Comparison of ENCODE assay signal across 8 mouse cellular contexts in genomic region chr2:26933304-26934055, GRCm38 (mm10). TPM values are rescaled to one million over a fixed set of nuclear protein-coding genes. Genes with fewer than 3 reads are reported as not detected.
DNase-seq lines count a peak whose midpoint lies in the region; ATAC-seq and TF ChIP-seq lines count a peak whose summit lies in the region.

TSS of gene Surf4 (minus strand) at chr2:26933928.
TSS of gene Stkld1 (plus strand) at chr2:26934047.

- peak within 1 kb of the TSS; percentile 99 for H3K9ac ChIP-seq in heart, embryonic 13.5 days
- H3K9ac ChIP-seq in liver, embryonic 11.5 days (ENCODE audit: low read depth, low read length), result peak within 1 kb of the TSS; percentile 98

- peak; percentile 96 for TF ChIP-seq POLR2A in myocyte (IDR thresholded peaks at IDR 0.05; ENCODE audit: insufficient read length, low read depth)

- peak; percentile 84 for ATAC-seq in CD4-positive, CD25-positive, alpha-beta regulatory T cell, adult 4 months
- peak; percentile 89 for ATAC-seq in erythroid progenitor cell, adult 5-6 weeks (replicated peaks; ENCODE audit: low FRiP score, poor library complexity, severe bottlenecking)
- ATAC-seq in heart, embryonic 13.5 days (ENCODE audit: extremely low read depth, insufficient number of reproducible peaks, low FRiP score, low TSS enrichment), result peak; percentile 93
- ATAC-seq in liver, embryonic 11.5 days (replicated peaks; ENCODE audit: low FRiP score), result peak; percentile 93

- H3K79me2 ChIP-seq in myocyte (ENCODE audit: control insufficient read depth, insufficient read depth), result peaks cover 40% of the 10 kb centered on the region

- WGBS in heart, embryonic 13.5 days, result 2% methylated on average over 70 of the region's 70 CpGs
- 1% methylated on average over 59 of the region's 70 CpGs for WGBS in liver, embryonic 11.5 days

- peak; percentile 98 for DNase-seq in kidney, postnatal 10 days
- DNase-seq in liver, embryonic 11.5 days (ENCODE audit: low spot score), result peak; percentile 96
- DNase-seq in spleen, postnatal 4 days (ENCODE audit: low spot score in 2 of 2), result peak; percentile 93 to 97

- peaks cover 35% of the 10 kb centered on the region for H3K36me3 ChIP-seq in heart, embryonic 13.5 days
- peaks cover 26% of the 10 kb centered on the region for H3K36me3 ChIP-seq in liver, embryonic 11.5 days (ENCODE audit: control insufficient read depth, insufficient read depth, low read length)
- peaks cover 7% of the 10 kb centered on the region for H3K36me3 ChIP-seq in myocyte (ENCODE audit: control insufficient read depth, insufficient read depth)

- peak within 1 kb of the TSS; percentile 99 for H3K4me3 ChIP-seq in brown adipose tissue, adult 24 weeks (ENCODE audit: insufficient read depth, low read depth, low read length)
- H3K4me3 ChIP-seq in heart, embryonic 13.5 days, result peak within 1 kb of the TSS; percentile 90
- peak within 1 kb of the TSS; percentile 85 for H3K4me3 ChIP-seq in liver, embryonic 11.5 days (ENCODE audit: low read depth, low read length)
- H3K4me3 ChIP-seq in myocyte, result peak within 1 kb of the TSS; percentile 77

- no peaks in the 10 kb centered on the region for H3K27me3 ChIP-seq in heart, embryonic 13.5 days (replicated peaks)
- no peaks in the 10 kb centered on the region for H3K27me3 ChIP-seq in liver, embryonic 11.5 days (replicated peaks; ENCODE audit: control insufficient read depth, insufficient read depth, low read length)
- no peaks in the 10 kb centered on the region for H3K27me3 ChIP-seq in myocyte (ENCODE audit: control insufficient read depth, insufficient read depth, insufficient read length)

- H3ac ChIP-seq in myocyte (ENCODE audit: control insufficient read depth, insufficient read length), result peak within 1 kb of the TSS; percentile 95

- H3K4me1 ChIP-seq in brown adipose tissue, adult 24 weeks (ENCODE audit: control insufficient read depth, insufficient read depth, insufficient read length, low read length), result peaks cover 11% of the 10 kb centered on the region
- peaks cover 41% of the 10 kb centered on the region for H3K4me1 ChIP-seq in heart, embryonic 13.5 days
- peaks cover 38% of the 10 kb centered on the region for H3K4me1 ChIP-seq in liver, embryonic 11.5 days (replicated peaks; ENCODE audit: control insufficient read depth, insufficient read depth, low read length)

- no peaks in the 10 kb centered on the region for H3K9me3 ChIP-seq in heart, embryonic 13.5 days
- H3K9me3 ChIP-seq in liver, embryonic 11.5 days (ENCODE audit: control insufficient read depth, low read length), result no peaks in the 10 kb centered on the region

- H3K4me2 ChIP-seq in heart, embryonic 13.5 days, result peak within 1 kb of the TSS; percentile 84
- peak within 1 kb of the TSS; percentile 75 for H3K4me2 ChIP-seq in liver, embryonic 11.5 days
- peak within 1 kb of the TSS; percentile 84 for H3K4me2 ChIP-seq in myocyte (ENCODE audit: low read depth)

- peak within 1 kb of the TSS; percentile 92 for H3K27ac ChIP-seq in brown adipose tissue, adult 24 weeks (replicated peaks; ENCODE audit: low read depth, low read length)
- H3K27ac ChIP-seq in heart, embryonic 13.5 days (replicated peaks), result peak within 1 kb of the TSS; percentile 92
- H3K27ac ChIP-seq in liver, embryonic 11.5 days (ENCODE audit: low read depth, low read length), result peak within 1 kb of the TSS; percentile 82

TF ChIP-seq in myocyte, 11 proteins besides CTCF, POLR2A, EP300 and RAD21:
- TF ChIP-seq POLR2AphosphoS2 (IDR thresholded peaks at IDR 0.05; ENCODE audit: insufficient read length, low read depth), result peak; percentile 90
- TF ChIP-seq MYOD1 (IDR thresholded peaks at IDR 0.05; ENCODE audit: control insufficient read depth in 1 of 3, insufficient read length in 2 of 3, low read depth in 2 of 3), result peak in 2 of 3 experiments; percentile 6 to 62
- TF ChIP-seq MYOG (IDR thresholded peaks at IDR 0.05; ENCODE audit: control insufficient read depth in 1 of 3, insufficient read depth in 1 of 3, insufficient read length in 2 of 3, low read depth in 2 of 3), result peak in 1 of 3 experiments; percentile 57
- TF ChIP-seq TCF3 (IDR thresholded peaks at IDR 0.05; ENCODE audit: insufficient read length, low read depth), result no peak
- TF ChIP-seq CEBPB (IDR thresholded peaks at IDR 0.05; ENCODE audit: insufficient read depth, poor library complexity, severe bottlenecking), result no peak
- peak; percentile 65 for TF ChIP-seq SRF (IDR thresholded peaks at IDR 0.05; ENCODE audit: control insufficient read depth, insufficient read length, low read depth)

RNA-seq across cellular contexts. Expression of gene Surf4, which starts in this region (rescaled TPM):
- 100 to 1,000 TPM in 1 of 2 experiments, 10 to 100 TPM in 1; 83.0 to 121 TPM for polyA plus RNA-seq in CD4-positive, CD25-positive, alpha-beta regulatory T cell, adult 4 months (2017; shearing (Covaris generic))
- 50.3 and 61.2 TPM in 2 replicates for polyA plus RNA-seq in brown adipose tissue, adult 24 weeks (2012; ENCODE audit: insufficient read depth, insufficient read length, missing spikeins)
- 16.6 and 38.6 TPM in 2 replicates for total RNA-seq in erythroid progenitor cell, adult 5-6 weeks (2015; ENCODE audit: low replicate concordance)
- total RNA-seq in erythroid progenitor cell, adult 5-6 weeks (2017; ENCODE audit: low replicate concordance), result 14.9 and 17.2 TPM in 2 replicates
- polyA plus RNA-seq in heart, embryonic 13.5 days (2015; fragmentation: Nextera tagmentation; extraction: Ambion mirVana), result 187 and 191 TPM in 2 replicates
- 183 and 193 TPM in 2 replicates for polyA plus RNA-seq in liver, embryonic 11.5 days (2014; fragmentation: Nextera tagmentation; extraction: Ambion mirVana)
- polyA plus RNA-seq in myocyte (2012; fragmentation: generic; extraction: Trizol), result 173 TPM

RNA-seq across cellular contexts. Expression of gene Stkld1, which starts in this region (rescaled TPM):
- polyA plus RNA-seq in CD4-positive, CD25-positive, alpha-beta regulatory T cell, adult 4 months (2017; shearing (Covaris generic)), result under 1 TPM in 1 of 2 experiments, not detected in 1; 0.42 TPM
- polyA plus RNA-seq in brown adipose tissue, adult 24 weeks (2012; ENCODE audit: insufficient read depth, insufficient read length, missing spikeins), result not detected in 2 replicates
- not detected in 2 replicates for total RNA-seq in erythroid progenitor cell, adult 5-6 weeks (2015; ENCODE audit: low replicate concordance)
- not detected in 2 replicates for total RNA-seq in erythroid progenitor cell, adult 5-6 weeks (2017; ENCODE audit: low replicate concordance)
- polyA plus RNA-seq in heart, embryonic 13.5 days (2015; fragmentation: Nextera tagmentation; extraction: Ambion mirVana), result 0.07 and 0.13 TPM in 2 replicates
- 0.10 and 0.16 TPM in 2 replicates for polyA plus RNA-seq in liver, embryonic 11.5 days (2014; fragmentation: Nextera tagmentation; extraction: Ambion mirVana)
- polyA plus RNA-seq in myocyte (2012; fragmentation: generic; extraction: Trizol), result 0.02 TPM

Comparison
In these comparisons a context has a peak if more than half of its experiments do, and no peak if none do; other contexts are left out.
1. Peak in every context shown above with its lines: DNase-seq, ATAC-seq, H3K4me3 ChIP-seq and H3K27ac ChIP-seq.